Mouse (Mus musculus) brown adipose tissue, adult 24 weeks (tissue): Measurements from ENCODE around the gene 1700008O03Rik. TPM values are rescaled to one million over a fixed set of nuclear protein-coding genes. Genes with fewer than 3 reads are reported as not detected.

Experiments
- H3K27ac ChIP-seq: fragments of 200-500 bp; replicated peaks from 2 replicates; pipeline ENCODE4 v1.5.1; 2012; ENCODE audit warnings: low read depth, mild to moderate bottlenecking, low read length
- H3K4me1 ChIP-seq: fragments of 200-500 bp; 2 replicates; pipeline ENCODE4 v1.6.1; 2012; ENCODE audit warnings: low read length, mixed read lengths; ENCODE audit not compliant: control insufficient read depth, insufficient read depth, insufficient read length
- H3K4me3 ChIP-seq: fragments of 200-500 bp; 2 replicates; pipeline ENCODE4 v1.5.1; 2012; ENCODE audit warnings: low read depth, mild to moderate bottlenecking, low read length, moderate library complexity; ENCODE audit not compliant: insufficient read depth
- polyA plus RNA-seq: library from polyadenylated mRNA; stranded (reverse); fragments of >200 nt; gene quantifications from 2 replicates; pipeline ENCODE4 v1.2.4, GENCODE M21; 2012; ENCODE audit not compliant: missing spikeins, insufficient read depth, insufficient read length

Gene 1700008O03Rik
- polyA plus RNA-seq, 1 experiment: not detected

- Histone ChIP-seq H3K4me3 (no peak overlapping the region), H3K27ac (no peak overlapping the region), H3K4me1 (no peaks in the 10 kb centered on the region; the same call in 1 of the 2 replicates)
Observed at GRCm38 (mm10) chr7:44311713-44312304, 73.8 kb downstream of the 1700008O03Rik start.

GRCm38 (mm10) chr7:44310878-44311712, 74.5 kb downstream of the 1700008O03Rik start:
- no peak overlapping the region for H3K27ac ChIP-seq
- peak overlapping the region; percentile 22; the same call in 1 of the 2 replicates for H3K4me3 ChIP-seq
- H3K4me1 ChIP-seq: no peaks in the 10 kb centered on the region; the same call in 1 of the 2 replicates

- no peak overlapping the region for H3K4me3 ChIP-seq
- H3K4me1 ChIP-seq: no peaks in the 10 kb centered on the region; the same call in 1 of the 2 replicates
- H3K27ac ChIP-seq: no peak overlapping the region
Observed at GRCm38 (mm10) chr7:44310285-44310877, 75.2 kb downstream of the 1700008O03Rik start.

Other genes with a start within 250 kb of the 1700008O03Rik start
- gene Klk1b16, start 249.1 kb downstream of the 1700008O03Rik start, polyA plus RNA-seq: not detected in 2 replicates
- gene Klk1b24, start 197.6 kb downstream of the 1700008O03Rik start, polyA plus RNA-seq: not detected in 2 replicates
- gene Klk1b3, start 187.6 kb downstream of the 1700008O03Rik start, polyA plus RNA-seq: not detected in 2 replicates
- gene Klk1b4, start 178.4 kb downstream of the 1700008O03Rik start, polyA plus RNA-seq: not detected in 2 replicates
- gene Klk1b5, start 169.9 kb downstream of the 1700008O03Rik start, polyA plus RNA-seq: not detected in 2 replicates
- gene Klk1, start 160.5 kb downstream of the 1700008O03Rik start, polyA plus RNA-seq: not detected in 2 replicates
- not detected in 2 replicates for gene Gm36864, start 149.6 kb downstream of the 1700008O03Rik start, polyA plus RNA-seq
- gene 1700028J19Rik, start 139.1 kb downstream of the 1700008O03Rik start, polyA plus RNA-seq: not detected in 2 replicates
- gene 2410002F23Rik, start 139.1 kb downstream of the 1700008O03Rik start, polyA plus RNA-seq: 5.5 and 5.7 TPM in 2 replicates
- not detected in 2 replicates for gene Acp4, start 128.4 kb downstream of the 1700008O03Rik start, polyA plus RNA-seq
- not detected in 2 replicates for gene Gm15517, start 124.4 kb downstream of the 1700008O03Rik start, polyA plus RNA-seq
- 1.4 and 1.8 TPM in 2 replicates for gene Clec11a, start 78.9 kb downstream of the 1700008O03Rik start, polyA plus RNA-seq
- 0.59 and 1.0 TPM in 2 replicates for gene Shank1, start 75.6 kb downstream of the 1700008O03Rik start, polyA plus RNA-seq
- gene Syt3, start 1.7 kb downstream of the 1700008O03Rik start, polyA plus RNA-seq: 3.2 and 4.9 TPM in 2 replicates
- not detected in 2 replicates for gene Lrrc4b, start 43.2 kb upstream of the 1700008O03Rik start, polyA plus RNA-seq
- not detected in 2 replicates for gene Aspdh, start 79.6 kb upstream of the 1700008O03Rik start, polyA plus RNA-seq
- gene Josd2, start 82.2 kb upstream of the 1700008O03Rik start, polyA plus RNA-seq: 25.2 and 29.4 TPM in 2 replicates
- 80.2 and 97.6 TPM in 2 replicates for gene Emc10, start 110.7 kb upstream of the 1700008O03Rik start, polyA plus RNA-seq
- 3.2 and 3.6 TPM in 2 replicates for gene Fam71e1, start 110.8 kb upstream of the 1700008O03Rik start, polyA plus RNA-seq
- gene Mybpc2, start 138.8 kb upstream of the 1700008O03Rik start, polyA plus RNA-seq: 10.9 and 25.7 TPM in 2 replicates
- gene Spib, start 146.3 kb upstream of the 1700008O03Rik start, polyA plus RNA-seq: not detected in 2 replicates
- gene Pold1, start 163.0 kb upstream of the 1700008O03Rik start, polyA plus RNA-seq: 2.6 and 3.9 TPM in 2 replicates
- 49.1 and 54.3 TPM in 2 replicates for gene Nr1h2, start 168.1 kb upstream of the 1700008O03Rik start, polyA plus RNA-seq
- 0.96 TPM in 1 of 2 replicates, not detected in the other for gene Napsa, start 186.6 kb upstream of the 1700008O03Rik start, polyA plus RNA-seq
- gene Kcnc3, start 204.8 kb upstream of the 1700008O03Rik start, polyA plus RNA-seq: 0.83 TPM in 1 of 2 replicates, not detected in the other